Mouse (Mus musculus) ES-Bruce4 (cell line): ENCODE measurements around the gene Rpl13. TPM values are rescaled to one million over a fixed set of nuclear protein-coding genes. Genes with fewer than 3 reads are reported as not detected.

ENCODE experiments used
- H3K27ac ChIP-seq: 2 replicates; pipeline ENCODE4 v1.5.1; 2012; ENCODE audit warnings: low read length, inconsistent platforms; ENCODE audit not compliant: insufficient read depth
- H3K27me3 ChIP-seq: 2 replicates; pipeline ENCODE4 v1.6.1; 2012; ENCODE audit warnings: mild to moderate bottlenecking, low read length, inconsistent platforms; ENCODE audit not compliant: control insufficient read depth, poor library complexity, insufficient read depth, severe bottlenecking
- H3K36me3 ChIP-seq: 2 replicates; pipeline ENCODE4 v1.6.1; 2012; ENCODE audit warnings: inconsistent platforms, mild to moderate bottlenecking, low read length, moderate library complexity; ENCODE audit not compliant: control insufficient read depth, poor library complexity, insufficient read depth, severe bottlenecking
- H3K4me1 ChIP-seq: one replicate; pipeline ENCODE4 v1.8.1; 2011; ENCODE audit warnings: low read length; ENCODE audit not compliant: control insufficient read depth, insufficient read depth
- H3K4me3 ChIP-seq: 2 replicates; pipeline ENCODE4 v1.5.1; 2011; ENCODE audit warnings: low read depth, mild to moderate bottlenecking, low read length
- H3K9ac ChIP-seq: 2 replicates; pipeline ENCODE4 v1.6.1; 2012; ENCODE audit warnings: low read depth, mild to moderate bottlenecking, inconsistent platforms; ENCODE audit not compliant: poor library complexity, severe bottlenecking
- H3K9me3 ChIP-seq: replicated peaks from 2 replicates; pipeline ENCODE4 v1.6.1; 2012; ENCODE audit warnings: mild to moderate bottlenecking, low read length, inconsistent platforms; ENCODE audit not compliant: control insufficient read depth, poor library complexity, insufficient read depth, severe bottlenecking
- CTCF ChIP-seq: IDR thresholded peaks from one replicate; pipeline ENCODE4 v1.8.1; 2011; ENCODE audit warnings: low read depth, low read length
- EP300 ChIP-seq: IDR thresholded peaks from 2 replicates; pipeline ENCODE4 v1.6.1; 2011; ENCODE audit warnings: low read depth, low read length; ENCODE audit not compliant: insufficient read depth
- POLR2A ChIP-seq: IDR thresholded peaks from one replicate; pipeline ENCODE4 v1.8.1; 2011; ENCODE audit warnings: low read length; ENCODE audit not compliant: insufficient read depth
- polyA plus RNA-seq: library from polyadenylated mRNA; stranded (reverse); fragments of >200 nt; gene quantifications from 2 replicates; pipeline ENCODE4 v1.2.4, GENCODE M21; 2011; ENCODE audit warnings: low read depth; ENCODE audit not compliant: missing spikeins, insufficient read depth, insufficient read length

The Rpl13 gene
- polyA plus RNA-seq, 1 experiment, result 2,592 TPM

- TF ChIP-seq CTCF (no peak), POLR2A (no peak), EP300 (no peak)
- H3K9me3 ChIP-seq, result no peaks in the 10 kb centered on the region
Observed at GRCm38 (mm10) chr8:123066101-123066683, 36.0 kb upstream of the Rpl13 start.

GRCm38 (mm10) chr8:123071176-123071575 lies 31.0 kb upstream of the Rpl13 start:
- no peak overlapping the region for H3K9ac ChIP-seq
- no peak for TF ChIP-seq POLR2A
- no peak for TF ChIP-seq EP300
- TF ChIP-seq CTCF, result no peak
- H3K27me3 ChIP-seq, result no peaks in the 10 kb centered on the region
- peaks cover 24% of the 10 kb centered on the region for H3K36me3 ChIP-seq
- H3K27ac ChIP-seq, result no peak overlapping the region
- no peaks in the 10 kb centered on the region for H3K9me3 ChIP-seq
- H3K4me1 ChIP-seq, result peaks cover 2% of the 10 kb centered on the region
- no peak overlapping the region for H3K4me3 ChIP-seq

More at GRCm38 (mm10) chr8:123066101-123066683, 36.0 kb upstream of the Rpl13 start:
- Histone ChIP-seq H3K27ac (peak overlapping the region; percentile 60), H3K9ac (peak overlapping the region; percentile 96), H3K4me1 (peaks cover 2% of the 10 kb centered on the region), H3K4me3 (peak overlapping the region; percentile 86), H3K36me3 (peaks cover 16% of the 10 kb centered on the region), H3K27me3 (no peaks in the 10 kb centered on the region)

- H3K27ac ChIP-seq, result no peak overlapping the region
- H3K9me3 ChIP-seq, result no peaks in the 10 kb centered on the region
- no peak overlapping the region for H3K9ac ChIP-seq
- no peaks in the 10 kb centered on the region for H3K4me1 ChIP-seq
- TF ChIP-seq EP300, result no peak
- no peaks in the 10 kb centered on the region for H3K27me3 ChIP-seq
- H3K36me3 ChIP-seq, result peaks cover 30% of the 10 kb centered on the region
- no peak overlapping the region for H3K4me3 ChIP-seq
Observed at GRCm38 (mm10) chr8:123077213-123077612, 24.9 kb upstream of the Rpl13 start.

- H3K4me3 ChIP-seq, result no peak overlapping the region
- TF ChIP-seq EP300, result no peak
- TF ChIP-seq POLR2A, result no peak
- TF ChIP-seq CTCF, result no peak
- no peaks in the 10 kb centered on the region for H3K9me3 ChIP-seq
- H3K9ac ChIP-seq, result no peak overlapping the region
- H3K4me1 ChIP-seq, result no peaks in the 10 kb centered on the region
- no peak overlapping the region for H3K27ac ChIP-seq
- H3K36me3 ChIP-seq, result peaks cover 36% of the 10 kb centered on the region
- H3K27me3 ChIP-seq, result no peaks in the 10 kb centered on the region
Observed at GRCm38 (mm10) chr8:123082993-123083392, 19.2 kb upstream of the Rpl13 start.

- Histone ChIP-seq H3K4me3 (no peak overlapping the region), H3K36me3 (peaks cover 39% of the 10 kb centered on the region), H3K27ac (no peak overlapping the region), H3K27me3 (no peaks in the 10 kb centered on the region), H3K4me1 (no peaks in the 10 kb centered on the region), H3K9me3 (no peaks in the 10 kb centered on the region), H3K9ac (no peak overlapping the region)
- TF ChIP-seq POLR2A (no peak), EP300 (no peak), CTCF (no peak)
Observed at GRCm38 (mm10) chr8:123083610-123084009, 18.5 kb upstream of the Rpl13 start.

- no peak overlapping the region for H3K9ac ChIP-seq
- H3K27ac ChIP-seq, result no peak overlapping the region
- peaks cover 35% of the 10 kb centered on the region; the same call in 1 of the 2 replicates for H3K36me3 ChIP-seq
- no peak for TF ChIP-seq CTCF
- no peak for TF ChIP-seq EP300
- no peak for TF ChIP-seq POLR2A
- H3K4me3 ChIP-seq, result no peak overlapping the region
- no peaks in the 10 kb centered on the region for H3K27me3 ChIP-seq
- H3K9me3 ChIP-seq, result no peaks in the 10 kb centered on the region
- no peaks in the 10 kb centered on the region for H3K4me1 ChIP-seq
Observed at GRCm38 (mm10) chr8:123087289-123087688, 14.9 kb upstream of the Rpl13 start.
